Mouse (Mus musculus) adrenal gland, postnatal 10 days (tissue): ENCODE data around the gene Pik3r1. TPM values are rescaled to one million over a fixed set of nuclear protein-coding genes. Genes with fewer than 3 reads are reported as not detected.

Experiments
- DNase-seq: peaks from one replicate; pipeline ENCODE4 v3.0.0; 2021; ENCODE audit warnings: mixed read lengths
- long read RNA-seq, 2 experiments: library from polyadenylated mRNA; stranded (forward); transcript quantifications; one replicate each; pipeline ENCODE4 v2.0.0; 2021
- total RNA-seq, 2 experiments: library from RNA; stranded (reverse); gene quantifications; 2 replicates each; pipeline ENCODE4 v1.2.3; 2021

Gene Pik3r1
- 10 to 100 TPM; 82.7 to 83.1 TPM for total RNA-seq
- long read RNA-seq, experiment 1, full-length matches to known transcripts, result 8 of 25 reads
- long read RNA-seq, experiment 1, partial matches to known transcripts, result 4 of 25 reads
- long read RNA-seq, experiment 1, other reads (novel, unspliced or antisense), result 13 of 25 reads
- long read RNA-seq, experiment 2, full-length matches to known transcripts, result 3 of 9 reads
- long read RNA-seq, experiment 2, partial matches to known transcripts, result 1 of 9 reads
- long read RNA-seq, experiment 2, other reads (novel, unspliced or antisense), result 5 of 9 reads

- DNase-seq, result peak; percentile 99
Measured at GRCm38 (mm10) chr13:101767809-101768629, at the start of gene Pik3r1. Gene Pik3r1, minus strand, starts transcription at chr13:101768217.

- no peak for DNase-seq
Measured at GRCm38 (mm10) chr13:101813267-101813900, 45.4 kb upstream of the Pik3r1 start.

GRCm38 (mm10) chr13:101812341-101812740, 44.3 kb upstream of the Pik3r1 start:
- DNase-seq, result no peak

- DNase-seq, result peak; percentile 41
Measured at GRCm38 (mm10) chr13:101811882-101812281, 43.9 kb upstream of the Pik3r1 start.

- peak; percentile 67 for DNase-seq
Measured at GRCm38 (mm10) chr13:101810667-101811066, 42.6 kb upstream of the Pik3r1 start.

- DNase-seq, result no peak
Measured at GRCm38 (mm10) chr13:101809796-101810195, 41.8 kb upstream of the Pik3r1 start.

GRCm38 (mm10) chr13:101805559-101806091, 37.6 kb upstream of the Pik3r1 start:
- DNase-seq, result no peak

GRCm38 (mm10) chr13:101801372-101802186, 33.6 kb upstream of the Pik3r1 start:
- peak; percentile 63 for DNase-seq

GRCm38 (mm10) chr13:101800833-101801371, 32.9 kb upstream of the Pik3r1 start:
- no peak for DNase-seq

GRCm38 (mm10) chr13:101800021-101800596, 32.1 kb upstream of the Pik3r1 start:
- no peak for DNase-seq

- no peak for DNase-seq
Measured at GRCm38 (mm10) chr13:101799318-101799717, 31.3 kb upstream of the Pik3r1 start.

GRCm38 (mm10) chr13:101798522-101798921, 30.5 kb upstream of the Pik3r1 start:
- no peak for DNase-seq

GRCm38 (mm10) chr13:101796983-101797382, 29.0 kb upstream of the Pik3r1 start:
- DNase-seq, result no peak

GRCm38 (mm10) chr13:101785705-101786104, 17.7 kb upstream of the Pik3r1 start:
- no peak for DNase-seq

GRCm38 (mm10) chr13:101784651-101785289, 16.8 kb upstream of the Pik3r1 start:
- no peak for DNase-seq

GRCm38 (mm10) chr13:101779011-101779410, 11.0 kb upstream of the Pik3r1 start:
- no peak for DNase-seq

GRCm38 (mm10) chr13:101777851-101778250, 9.8 kb upstream of the Pik3r1 start:
- DNase-seq, result no peak

GRCm38 (mm10) chr13:101771071-101771470, 3.1 kb upstream of the Pik3r1 start:
- DNase-seq, result no peak

- DNase-seq, result no peak
Measured at GRCm38 (mm10) chr13:101769955-101770354, 1.9 kb upstream of the Pik3r1 start.

- peak; percentile 88 for DNase-seq
Measured at GRCm38 (mm10) chr13:101768630-101768991, 594 bp upstream of the Pik3r1 start.
